Mouse (Mus musculus) mammary gland, adult 2 months (tissue): ENCODE results near the gene Zfyve27. TPM values are rescaled to one million over a fixed set of nuclear protein-coding genes. Genes with fewer than 3 reads are reported as not detected.

Source experiments
- polyA plus RNA-seq: library from polyadenylated mRNA; depleted of rRNA; stranded (reverse); fragments of >200 nt; gene quantifications from 2 replicates; pipeline ENCODE4 v1.2.3, GENCODE M21; 2012; ENCODE audit warnings: low replicate concordance; rRNA removed

Zfyve27 gene
- 42.5 and 51.1 TPM in 2 replicates for polyA plus RNA-seq

GRCm38 (mm10) chr19:42163764-42164163 is at the start of gene Zfyve27:
Gene Zfyve27, plus strand, starts transcription at chr19:42163951.

GRCm38 (mm10) chr19:42128787-42129508 is 34.8 kb upstream of the Zfyve27 start, which contains the start of gene Avpi1:
Gene Avpi1, minus strand, starts transcription at chr19:42129059.

GRCm38 (mm10) chr19:42147170-42147768 is 16.5 kb upstream of the Zfyve27 start, which contains the start of gene Marveld1:
Gene Marveld1, plus strand, starts transcription at chr19:42147400.

GRCm38 (mm10) chr19:42201696-42202381 is 38.1 kb downstream of the Zfyve27 start, which contains the start of gene Sfrp5:
Gene Sfrp5, minus strand, starts transcription at chr19:42202252.

Other genes starting within 250 kb of the Zfyve27 start
- gene Exosc1, start 230.5 kb upstream of the Zfyve27 start, polyA plus RNA-seq = 10.3 and 14.7 TPM in 2 replicates
- 104 and 105 TPM in 2 replicates for gene Zdhhc16, start 230.5 kb upstream of the Zfyve27 start, polyA plus RNA-seq
- gene Mms19, start 182.8 kb upstream of the Zfyve27 start, polyA plus RNA-seq = 70.6 and 91.6 TPM in 2 replicates
- gene Ubtd1, start 182.2 kb upstream of the Zfyve27 start, polyA plus RNA-seq = 36.5 and 41.0 TPM in 2 replicates
- gene Ankrd2, start 128.0 kb upstream of the Zfyve27 start, polyA plus RNA-seq = 0.12 and 8.7 TPM in 2 replicates
- 3.9 and 4.8 TPM in 2 replicates for gene Hoga1, start 118.3 kb upstream of the Zfyve27 start, polyA plus RNA-seq
- 0.69 and 0.82 TPM in 2 replicates for gene 4933411K16Rik, start 111.7 kb upstream of the Zfyve27 start, polyA plus RNA-seq
- 4.9 and 5.3 TPM in 2 replicates for gene Morn4, start 77.6 kb upstream of the Zfyve27 start, polyA plus RNA-seq
- gene Pi4k2a, start 73.5 kb upstream of the Zfyve27 start, polyA plus RNA-seq = 33.2 and 36.6 TPM in 2 replicates
- 14.4 and 29.2 TPM in 2 replicates for gene Avpi1, start 34.9 kb upstream of the Zfyve27 start, polyA plus RNA-seq
- gene Marveld1, start 16.6 kb upstream of the Zfyve27 start, polyA plus RNA-seq = 95.8 and 131 TPM in 2 replicates
- 27.7 and 32.3 TPM in 2 replicates for gene Sfrp5, start 38.3 kb downstream of the Zfyve27 start, polyA plus RNA-seq
- 1.8 and 1.9 TPM in 2 replicates for gene Golga7b, start 83.6 kb downstream of the Zfyve27 start, polyA plus RNA-seq